Mouse (Mus musculus) liver, embryonic 14.5 days (tissue): ENCODE measurements around the gene Parva. TPM values are rescaled to one million over a fixed set of nuclear protein-coding genes. Genes with fewer than 3 reads are reported as not detected.

Source experiments
- ATAC-seq: fragments of 200-750 bp; cut with Nextera tagmentation; 2 replicates; pipeline ENCODE4 v1.8.0; 2017; ENCODE audit warnings: moderate number of reproducible peaks, mild to moderate bottlenecking, moderate library complexity; ENCODE audit not compliant: insufficient read depth
- DNase-seq, 3 experiments: peaks; one replicate each; pipeline ENCODE4 v3.0.0-alpha.2; 2012 to 2013; ENCODE audit warnings: low read depth in 3 of 3, low spot score in 3 of 3
- H3K27ac ChIP-seq: fragments of 300-500 bp; sonication (generic); 2 replicates; pipeline ENCODE4 v1.5.1; 2014; ENCODE audit warnings: moderate library complexity, mild to moderate bottlenecking, control low read depth, inconsistent platforms
- H3K27me3 ChIP-seq: fragments of 300-500 bp; sonication (generic); 2 replicates; pipeline ENCODE4 v1.6.1; 2014; ENCODE audit warnings: mild to moderate bottlenecking, low read length, moderate library complexity; ENCODE audit not compliant: control insufficient read depth, insufficient read depth
- H3K36me3 ChIP-seq: fragments of 300-500 bp; sonication (generic); replicated peaks from 2 replicates; pipeline ENCODE4 v1.6.1; 2014; ENCODE audit warnings: low read depth; ENCODE audit not compliant: control insufficient read depth, insufficient read depth
- H3K4me1 ChIP-seq, 2 experiments: fragments of 200-500 bp in 1 of 2; fragments of 300-500 bp in 1 of 2; sonication (generic) in 1 of 2; replicated peaks; 2 replicates each; pipeline ENCODE4 v1.6.1; 2012 to 2014; ENCODE audit warnings: antibody characterized with exemption in 1 of 2, inconsistent platforms in 1 of 2, low read length in 1 of 2; ENCODE audit not compliant: control insufficient read depth in 2 of 2, insufficient read depth in 2 of 2
- H3K4me2 ChIP-seq: fragments of 300-500 bp; sonication (generic); 2 replicates; pipeline ENCODE4 v1.6.1; 2014; ENCODE audit warnings: low read depth, mild to moderate bottlenecking, control low read depth, moderate library complexity
- H3K4me3 ChIP-seq, 2 experiments: fragments of 200-500 bp in 1 of 2; fragments of 300-500 bp in 1 of 2; sonication (generic) in 1 of 2; 2 replicates each; pipeline ENCODE4 v1.5.1; 2012 to 2014; ENCODE audit warnings: low read depth in 2 of 2, low read length in 2 of 2, mild to moderate bottlenecking in 2 of 2, control low read depth in 1 of 2, inconsistent platforms in 1 of 2, moderate library complexity in 1 of 2; ENCODE audit not compliant: insufficient read depth in 1 of 2
- H3K9ac ChIP-seq: fragments of 300-500 bp; sonication (generic); replicated peaks from 2 replicates; pipeline ENCODE4 v1.6.1; 2014; ENCODE audit warnings: mild to moderate bottlenecking, control low read depth, moderate library complexity
- H3K9me3 ChIP-seq: fragments of 300-500 bp; sonication (generic); 2 replicates; pipeline ENCODE4 v1.6.1; 2016; ENCODE audit warnings: low read length, mixed read lengths; ENCODE audit not compliant: control insufficient read depth
- CTCF ChIP-seq: IDR thresholded peaks from 2 replicates; pipeline ENCODE4 v1.5.1; 2016; ENCODE audit warnings: antibody characterized with exemption, low read depth, control low read depth
- EP300 ChIP-seq: IDR thresholded peaks from 2 replicates; pipeline ENCODE4 v1.6.1; 2016; ENCODE audit warnings: antibody characterized with exemption, low read depth
- WGBS: fragments of 180-500 bp; shearing (Covaris S2); extraction: QIAGEN DNeasy Blood & Tissue Kit; methylation state at CpG from one replicate; pipeline ENCODE4 v1.1.7; 2014; ENCODE audit not compliant: insufficient replicate concordance; 5-methylcytosine and 5-hydroxymethylcytosine counted together
- polyA plus RNA-seq, 2 experiments: library from polyadenylated mRNA; depleted of rRNA in 1 of 2; stranded (reverse) in 1 of 2; unstranded in 1 of 2; fragments of >200 nt; fragmentation: Nextera tagmentation in 1 of 2; extraction: Ambion mirVana in 1 of 2; gene quantifications; 2 replicates each; pipeline versions ENCODE4 v1.2.1 to v1.2.3; 2012 to 2014

Gene Parva
- polyA plus RNA-seq, 2 experiments = 3.6 to 4.7 TPM

GRCm38 (mm10) chr7:112479116-112479515 lies 51.8 kb downstream of the Parva start:
- Histone ChIP-seq H3K27me3 (no peaks in the 10 kb centered on the region), H3K36me3 (no peaks in the 10 kb centered on the region), H3K9ac (no peak overlapping the region), H3K4me1 (peaks cover 0 to 3% of the 10 kb centered on the region in 2 experiments; a peak in 1 of 4 replicates), H3K9me3 (no peaks in the 10 kb centered on the region), H3K27ac (no peak overlapping the region), H3K4me2 (no peak overlapping the region), H3K4me3 (no peak overlapping the region)
- ATAC-seq (no peak), DNase-seq (no peak)
- 48% methylated on average over 6 of the region's 6 CpGs for WGBS
- TF ChIP-seq EP300 (no peak), CTCF (no peak)

DNA sequence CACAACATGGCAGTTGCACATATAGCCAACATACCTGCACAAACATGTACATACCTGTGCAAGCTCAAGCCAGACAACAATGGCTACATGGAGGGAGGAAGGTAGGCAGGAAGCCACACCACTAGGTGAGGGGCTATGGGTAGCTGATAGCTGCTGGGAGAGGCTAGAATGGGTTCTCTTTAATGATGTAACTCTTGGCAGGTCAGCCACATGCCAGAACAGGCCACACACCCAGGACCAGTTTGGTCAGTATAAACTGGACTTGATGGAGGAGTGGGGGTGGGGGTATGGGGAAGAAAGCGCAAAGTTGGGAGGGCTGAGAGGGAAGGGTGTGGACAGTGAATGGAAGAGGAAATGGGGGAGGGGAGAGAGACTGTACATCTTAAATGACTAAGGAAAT lies 53.7 kb downstream of the Parva start:
- no peaks in the 10 kb centered on the region for H3K9me3 ChIP-seq
- no peak for TF ChIP-seq CTCF
- no peak for TF ChIP-seq EP300
- H3K4me2 ChIP-seq = no peak overlapping the region
- no peak overlapping the region for H3K9ac ChIP-seq
- H3K27ac ChIP-seq = no peak overlapping the region
- ATAC-seq = no peak
- no peaks in the 10 kb centered on the region for H3K27me3 ChIP-seq
- H3K36me3 ChIP-seq = no peaks in the 10 kb centered on the region
- peaks cover 0 to 3% of the 10 kb centered on the region in 2 experiments; a peak in 1 of 4 replicates for H3K4me1 ChIP-seq
- no peak overlapping the region for H3K4me3 ChIP-seq
- no peak for DNase-seq
- WGBS = 59% methylated on average over 1 of the region's 1 CpGs

DNA sequence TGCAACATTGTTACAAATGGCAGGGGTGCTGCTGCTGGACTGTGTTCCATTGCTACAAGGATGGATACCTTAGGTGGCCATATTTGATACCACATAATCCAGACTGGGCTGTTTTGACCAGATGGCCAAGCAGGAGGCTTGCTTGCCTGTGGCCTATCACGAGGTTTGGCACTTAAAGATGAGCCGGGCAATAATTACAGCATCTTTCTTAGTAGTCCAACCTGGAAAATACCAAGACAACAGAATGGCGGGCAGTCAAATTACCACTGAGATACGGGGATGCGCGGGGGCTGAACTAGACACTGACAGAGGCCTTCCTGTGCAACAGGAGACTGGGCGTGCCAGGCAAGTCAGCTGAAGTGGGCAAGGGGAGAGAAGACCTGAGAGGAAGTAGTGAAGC lies 55.3 kb downstream of the Parva start:
- no peaks in the 10 kb centered on the region for H3K36me3 ChIP-seq
- TF ChIP-seq EP300 (no peak), CTCF (no peak)
- 70% methylated on average over 7 of the region's 7 CpGs for WGBS

DNA sequence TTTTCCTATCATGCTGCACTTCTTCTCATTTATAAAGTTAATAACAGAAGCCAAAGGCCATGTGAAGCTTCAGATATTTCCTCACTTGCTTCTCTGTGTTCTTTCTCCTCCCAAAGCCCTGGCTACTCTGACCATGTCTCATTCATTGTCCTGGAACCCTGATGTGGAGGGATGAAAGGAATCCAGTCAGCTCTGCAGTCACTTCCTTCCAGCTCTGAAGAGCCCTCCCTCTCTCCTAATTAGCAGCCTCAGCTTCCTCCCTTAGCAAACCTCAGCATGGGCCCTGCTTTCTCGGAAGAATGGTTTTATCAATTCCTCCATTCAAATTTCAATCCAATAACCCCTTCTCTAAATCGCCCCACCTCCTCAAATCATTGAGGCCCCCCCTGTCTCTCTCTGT lies 56.1 kb downstream of the Parva start:
- Histone ChIP-seq H3K36me3 (no peaks in the 10 kb centered on the region), H3K4me1 (peaks cover 0 to 3% of the 10 kb centered on the region in 2 experiments; a peak in 1 of 4 replicates), H3K9me3 (no peaks in the 10 kb centered on the region), H3K4me2 (no peak overlapping the region), H3K4me3 (no peak overlapping the region), H3K27me3 (no peaks in the 10 kb centered on the region), H3K9ac (no peak overlapping the region), H3K27ac (no peak overlapping the region)
- no peak for TF ChIP-seq CTCF
- no peak for TF ChIP-seq EP300
- WGBS = 22% methylated on average over 2 of the region's 2 CpGs
- DNase-seq (no peak), ATAC-seq (no peak)

More for the DNA sequence above, 55.3 kb downstream of the Parva start:
- DNase-seq = no peak
- Histone ChIP-seq H3K9me3 (no peaks in the 10 kb centered on the region), H3K9ac (no peak overlapping the region), H3K27ac (no peak overlapping the region), H3K4me3 (no peak overlapping the region), H3K27me3 (no peaks in the 10 kb centered on the region), H3K4me1 (peaks cover 0 to 3% of the 10 kb centered on the region in 2 experiments; a peak in 1 of 4 replicates), H3K4me2 (no peak overlapping the region)
- ATAC-seq = no peak

DNA sequence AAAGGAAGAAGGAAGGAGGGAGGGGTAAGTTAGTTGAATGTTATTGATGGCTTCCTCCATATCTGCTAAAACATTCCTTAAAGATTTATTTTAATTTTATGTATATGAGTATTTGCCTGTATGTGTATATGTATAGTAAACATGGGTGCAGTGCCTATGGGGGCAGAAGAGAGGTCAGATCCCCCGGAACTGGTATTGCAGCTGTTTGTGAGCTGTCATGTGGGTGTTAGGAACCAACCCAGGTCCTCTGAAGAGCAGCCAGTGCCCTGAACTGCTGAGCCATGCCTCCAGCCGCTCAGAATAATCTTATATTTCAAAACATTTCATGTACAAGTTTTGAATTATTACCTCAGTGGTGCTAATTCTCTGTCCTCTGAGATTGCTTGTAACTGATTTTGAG lies 63.5 kb downstream of the Parva start:
- no peak overlapping the region for H3K4me2 ChIP-seq
- TF ChIP-seq CTCF (no peak), EP300 (no peak)
- H3K9me3 ChIP-seq = no peaks in the 10 kb centered on the region
- no peak overlapping the region for H3K9ac ChIP-seq
- DNase-seq (no peak), ATAC-seq (no peak)
- peaks cover 0 to 3% of the 10 kb centered on the region in 2 experiments; a peak in 2 of 4 replicates for H3K4me1 ChIP-seq
- no peak overlapping the region for H3K27ac ChIP-seq
- no peaks in the 10 kb centered on the region for H3K36me3 ChIP-seq
- no peaks in the 10 kb centered on the region for H3K27me3 ChIP-seq
- 48% methylated on average over 2 of the region's 2 CpGs for WGBS
- H3K4me3 ChIP-seq = no peak overlapping the region
